Mouse (Mus musculus): ENCODE data around the gene Zfp651.

Gene Zfp651

GRCm38 (mm10) chr9:121759091-121760081 is at the start of gene Zfp651:
Zfp651 (plus strand) TSS chr9:121759330.
- DNase-seq (ENCODE audit: low spot score in 2 of 2), result peak; percentile 64 to 74

GRCm38 (mm10) chr9:121709898-121710583 is 49.1 kb upstream of the Zfp651 start, which contains the start of gene Ss18l2:
Ss18l2 (plus strand) TSS chr9:121710329.
- peak; percentile 98 to 99 for DNase-seq (ENCODE audit: low spot score in 2 of 2)

- DNase-seq (ENCODE audit: low spot score in 2 of 2), result peak in 1 of 2 experiments; percentile 33
Observed at GRCm38 (mm10) chr9:121710584-121710975, 48.5 kb upstream of the Zfp651 start.

GRCm38 (mm10) chr9:121717048-121717447 is 42.1 kb upstream of the Zfp651 start:
- DNase-seq (ENCODE audit: low spot score in 2 of 2), result no peak

GRCm38 (mm10) chr9:121718070-121718705 is 40.9 kb upstream of the Zfp651 start:
- DNase-seq (ENCODE audit: low spot score in 2 of 2), result no peak

- peak; percentile 97 for DNase-seq (ENCODE audit: low spot score in 2 of 2)
Observed at GRCm38 (mm10) chr9:121718792-121719318, 40.3 kb upstream of the Zfp651 start, which contains the start of gene Nktr. Nktr (plus strand) TSS chr9:121719169.

- DNase-seq (ENCODE audit: low spot score in 2 of 2), result peak in 1 of 2 experiments; percentile 32
Observed at GRCm38 (mm10) chr9:121719347-121720331, 39.5 kb upstream of the Zfp651 start.

- peak in 1 of 2 experiments; percentile 47 for DNase-seq (ENCODE audit: low spot score in 2 of 2)
Observed at GRCm38 (mm10) chr9:121740490-121740889, 18.6 kb upstream of the Zfp651 start.

- DNase-seq (ENCODE audit: low spot score in 2 of 2), result no peak
Observed at GRCm38 (mm10) chr9:121741168-121741567, 18.0 kb upstream of the Zfp651 start.

GRCm38 (mm10) chr9:121744051-121744450 is 15.1 kb upstream of the Zfp651 start:
- DNase-seq (ENCODE audit: low spot score in 2 of 2), result no peak

- DNase-seq (ENCODE audit: low spot score in 2 of 2), result no peak
Observed at GRCm38 (mm10) chr9:121752774-121753173, 6.4 kb upstream of the Zfp651 start.

GRCm38 (mm10) chr9:121754624-121755023 is 4.5 kb upstream of the Zfp651 start:
- no peak for DNase-seq (ENCODE audit: low spot score in 2 of 2)

GRCm38 (mm10) chr9:121756785-121757184 is 2.3 kb upstream of the Zfp651 start:
- DNase-seq (ENCODE audit: low spot score in 2 of 2), result peak in 1 of 2 experiments; percentile 7

GRCm38 (mm10) chr9:121757432-121757831 is 1.7 kb upstream of the Zfp651 start:
- no peak for DNase-seq (ENCODE audit: low spot score in 2 of 2)

GRCm38 (mm10) chr9:121757835-121758814 is 1.0 kb upstream of the Zfp651 start:
- no peak for DNase-seq (ENCODE audit: low spot score in 2 of 2)

GRCm38 (mm10) chr9:121760271-121761090 is 1.4 kb downstream of the Zfp651 start:
- peak in 1 of 2 experiments; percentile 62 for DNase-seq (ENCODE audit: low spot score in 2 of 2)

- no peak for DNase-seq (ENCODE audit: low spot score in 2 of 2)
Observed at GRCm38 (mm10) chr9:121761091-121761665, 2.0 kb downstream of the Zfp651 start.

- no peak for DNase-seq (ENCODE audit: low spot score in 2 of 2)
Observed at GRCm38 (mm10) chr9:121761787-121762186, 2.7 kb downstream of the Zfp651 start.

Measured in right cerebral cortex, adult 2 months (tissue).